Mouse (Mus musculus) kidney, adult 8-10 months (tissue): ENCODE measurements around the gene Usb1.
"Not testable (repeated sequence)": the region's sequence is repeated elsewhere in the genome, so short reads cannot be mapped to it uniquely, and the experiment has no call there.

Source experiments
- DNase-seq, 2 experiments: peaks; one replicate each; pipeline ENCODE4 v3.0.0; 2022

Usb1 gene

GRCm38 (mm10) chr8:95375374-95375930 lies 43.4 kb downstream of the Usb1 start:
- DNase-seq: no peak

GRCm38 (mm10) chr8:95376309-95376999 lies 44.4 kb downstream of the Usb1 start:
- no peak for DNase-seq

- no peak for DNase-seq
These were observed 45.0 kb downstream of the Usb1 start for GRCm38 (mm10) chr8:95377101-95377500.

GRCm38 (mm10) chr8:95377863-95378291 lies 45.8 kb downstream of the Usb1 start:
- DNase-seq: peak; percentile 27 to 37

GRCm38 (mm10) chr8:95378928-95379327 lies 46.8 kb downstream of the Usb1 start:
- DNase-seq: not testable (repeated sequence)

- peak; percentile 11 to 12 for DNase-seq
These were observed 48.9 kb downstream of the Usb1 start for GRCm38 (mm10) chr8:95380953-95381352.

- DNase-seq: no peak
These were observed 49.5 kb downstream of the Usb1 start for GRCm38 (mm10) chr8:95381595-95381994.

- no peak for DNase-seq
These were observed 52.4 kb downstream of the Usb1 start for GRCm38 (mm10) chr8:95384501-95384900.

GRCm38 (mm10) chr8:95386037-95386436 lies 54.0 kb downstream of the Usb1 start:
- no peak for DNase-seq

GRCm38 (mm10) chr8:95387221-95387620 lies 55.1 kb downstream of the Usb1 start:
- no peak for DNase-seq

- DNase-seq: no peak
These were observed 55.9 kb downstream of the Usb1 start for GRCm38 (mm10) chr8:95387936-95388335.

- no peak for DNase-seq
These were observed 58.2 kb downstream of the Usb1 start for GRCm38 (mm10) chr8:95390312-95390711.

- DNase-seq: no peak
These were observed 59.0 kb downstream of the Usb1 start for GRCm38 (mm10) chr8:95391101-95391500.

- DNase-seq: peak; percentile 23 to 38
These were observed 60.5 kb downstream of the Usb1 start for GRCm38 (mm10) chr8:95392604-95393003.

GRCm38 (mm10) chr8:95395186-95395918 lies 63.3 kb downstream of the Usb1 start:
- DNase-seq: no peak

GRCm38 (mm10) chr8:95396752-95397151 lies 64.7 kb downstream of the Usb1 start:
- no peak for DNase-seq
